Mouse (Mus musculus): ENCODE data around the gene Mettl23.
"Not testable (repeated sequence)": the region's sequence is repeated elsewhere in the genome, so short reads cannot be mapped to it uniquely, and the experiment has no call there.

The Mettl23 gene

DNA sequence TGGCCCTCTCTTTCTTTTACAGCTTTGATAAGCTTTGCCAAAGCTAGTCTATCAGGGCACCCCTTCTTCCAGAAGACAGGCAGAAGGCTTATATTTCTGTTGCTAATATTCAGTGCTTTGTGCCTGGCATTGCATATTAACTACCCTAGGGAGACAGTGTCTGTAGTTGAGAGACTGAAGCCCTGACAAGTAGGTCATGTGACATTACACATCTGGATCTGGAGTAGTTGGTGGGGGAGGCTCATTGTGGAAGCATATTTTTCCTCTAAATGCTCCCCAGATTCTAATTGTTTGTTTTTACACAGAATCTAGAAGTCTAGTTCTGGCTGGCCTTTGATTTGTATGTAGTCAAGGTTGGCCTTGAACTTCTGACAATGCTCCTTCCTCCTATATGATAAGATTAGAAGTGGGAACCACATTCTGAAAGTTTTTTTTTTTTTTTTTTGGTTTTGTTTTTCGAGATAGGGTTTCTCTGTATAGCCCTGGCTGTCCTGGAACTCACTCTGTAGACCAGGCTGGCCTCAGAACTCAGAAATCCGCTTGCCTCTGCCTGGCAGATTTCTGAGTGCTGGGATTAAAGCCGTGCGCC lies 3.6 kb downstream of the Mettl23 start:
- in situ Hi-C loops (cut with MboI; ENCODE audit: low sequenced_read_pairs) = no loop called here

DNA sequence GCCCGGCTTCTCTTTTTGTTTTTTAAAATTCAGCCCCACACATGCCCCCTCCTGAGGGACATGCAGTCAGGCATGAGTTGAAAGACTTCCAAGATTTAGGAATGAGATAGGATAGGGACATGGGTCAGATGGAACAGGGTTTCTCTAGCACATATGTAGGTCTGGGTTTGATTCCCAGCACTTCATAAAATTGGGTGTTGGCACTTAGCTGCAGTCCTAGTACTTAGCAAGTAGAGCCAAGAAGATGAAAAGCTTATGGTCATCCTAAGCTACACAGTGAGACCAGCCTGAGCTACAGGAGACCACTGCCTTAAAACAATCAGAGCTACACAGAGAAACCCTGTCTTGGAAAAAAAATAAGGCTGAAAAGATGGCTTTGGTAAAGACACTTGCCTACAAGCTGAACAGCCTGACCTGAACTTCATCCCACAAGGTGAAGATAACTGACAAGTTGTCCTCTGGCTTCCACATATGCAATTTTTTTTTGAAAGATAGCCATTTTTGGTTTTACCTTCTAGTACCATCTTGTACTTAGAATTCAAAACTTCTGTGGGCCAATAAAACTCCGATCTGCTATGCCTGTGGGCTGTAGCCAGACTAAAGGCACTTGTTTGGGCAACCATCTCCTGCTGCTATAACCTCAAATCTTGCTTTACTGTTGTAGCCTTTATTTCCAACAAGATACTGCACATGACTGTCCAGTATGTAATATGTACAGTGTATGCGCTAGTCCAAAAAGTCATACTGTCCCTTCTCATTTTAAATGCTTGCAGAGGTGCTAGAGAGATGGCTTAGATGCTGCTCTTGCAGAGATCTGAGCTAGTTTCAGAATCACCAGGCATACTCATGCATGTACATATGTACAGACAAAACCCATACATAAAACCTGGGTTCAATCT lies 4.4 kb downstream of the Mettl23 start:
- in situ Hi-C loops (cut with MboI; ENCODE audit: low sequenced_read_pairs) = no loop called here

GRCm38 (mm10) chr11:116848086-116848876 lies 5.2 kb downstream of the Mettl23 start:
- in situ Hi-C loops (cut with MboI; ENCODE audit: low sequenced_read_pairs) = no loop called here

DNA sequence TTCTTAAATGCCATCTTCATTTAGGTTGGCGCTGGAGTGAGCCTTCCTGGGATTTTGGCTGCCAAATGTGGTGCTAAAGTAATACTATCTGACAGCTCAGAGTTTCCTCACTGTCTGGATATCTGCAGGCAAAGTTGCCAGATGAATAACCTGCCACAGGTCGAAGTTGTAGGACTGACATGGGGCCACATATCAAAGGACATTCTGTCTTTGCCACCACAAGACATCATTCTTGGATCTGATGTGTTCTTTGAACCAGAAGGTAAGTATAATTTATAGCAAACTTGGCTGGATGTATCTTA lies 5.8 kb downstream of the Mettl23 start:
- in situ Hi-C loops (cut with MboI; ENCODE audit: low sequenced_read_pairs) = not testable (repeated sequence)

DNA sequence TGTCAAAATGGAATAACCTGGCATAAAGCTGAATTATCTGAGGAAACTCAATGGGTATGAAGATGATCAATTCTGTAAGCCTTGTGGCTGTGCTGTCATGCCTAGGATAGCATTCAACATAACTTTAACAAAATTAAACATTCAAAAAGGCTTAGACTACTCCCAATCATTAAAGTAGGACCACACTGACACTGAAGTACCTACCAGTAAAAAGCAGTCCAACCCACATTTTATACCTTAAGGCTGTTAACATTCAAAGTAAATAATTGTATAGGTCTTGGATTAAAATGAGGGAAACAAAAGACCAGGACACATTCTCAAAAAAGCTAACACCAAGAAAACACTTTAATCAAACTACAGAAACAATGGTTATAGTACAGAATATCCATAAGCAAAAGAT lies 6.5 kb downstream of the Mettl23 start:
- in situ Hi-C loops (cut with MboI; ENCODE audit: low sequenced_read_pairs) = no loop called here

- in situ Hi-C loops (cut with MboI; ENCODE audit: low sequenced_read_pairs) = no loop called here
Observed at GRCm38 (mm10) chr11:116850085-116850484, 7.0 kb downstream of the Mettl23 start.

- in situ Hi-C loops (cut with MboI; ENCODE audit: low sequenced_read_pairs) = no loop called here
Observed at GRCm38 (mm10) chr11:116850833-116851477, 7.9 kb downstream of the Mettl23 start.

- in situ Hi-C loops (cut with MboI; ENCODE audit: low sequenced_read_pairs) = no loop called here
Observed at GRCm38 (mm10) chr11:116851576-116852290, 8.7 kb downstream of the Mettl23 start.

- in situ Hi-C loops (cut with MboI; ENCODE audit: low sequenced_read_pairs) = no loop called here
Observed at GRCm38 (mm10) chr11:116852291-116852890, 9.3 kb downstream of the Mettl23 start, which contains the start of gene Mfsd11. Mfsd11 (plus strand) TSS chr11:116852440.

DNA sequence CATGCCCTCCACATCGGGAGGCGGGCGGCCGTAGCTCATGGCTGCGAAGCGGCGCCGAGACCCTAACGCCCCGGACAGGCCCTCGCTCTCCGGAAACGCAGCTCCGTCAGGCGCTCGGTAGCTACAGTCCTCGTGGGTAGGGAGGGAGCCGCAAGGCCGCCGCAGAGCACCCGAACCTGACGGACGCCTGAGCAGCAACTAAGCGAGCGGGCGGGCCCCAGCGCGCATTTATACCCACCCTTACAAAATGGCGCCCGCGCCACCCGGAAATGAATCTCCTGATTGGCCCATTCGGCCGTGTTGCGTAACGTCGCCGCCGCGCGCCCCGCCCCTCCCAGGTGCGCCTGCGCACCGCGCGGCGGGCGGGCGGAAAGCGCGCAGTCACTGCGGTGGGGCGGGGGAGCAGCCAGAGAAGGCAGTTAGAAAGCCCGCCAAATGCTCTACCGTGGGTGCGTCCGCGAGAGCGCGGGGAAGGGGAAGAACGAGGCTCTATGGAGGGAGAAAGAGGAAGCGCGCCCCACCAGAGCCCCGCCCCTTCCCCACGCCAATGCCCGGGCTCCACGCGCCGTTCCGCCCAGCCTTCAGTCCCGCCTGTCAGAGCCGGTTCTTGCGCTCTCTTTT lies 9.9 kb downstream of the Mettl23 start, which contains the start of gene Srsf2:
Srsf2 (minus strand) TSS at position 204 of the 621 bp plus-strand sequence.
- in situ Hi-C loops (cut with MboI; ENCODE audit: low sequenced_read_pairs) = no loop called here

- in situ Hi-C loops (cut with MboI; ENCODE audit: low sequenced_read_pairs) = no loop called here
Observed at GRCm38 (mm10) chr11:116853512-116853928, 10.4 kb downstream of the Mettl23 start.

GRCm38 (mm10) chr11:116854279-116854678 lies 11.2 kb downstream of the Mettl23 start:
- in situ Hi-C loops (cut with MboI; ENCODE audit: low sequenced_read_pairs) = no loop called here

DNA sequence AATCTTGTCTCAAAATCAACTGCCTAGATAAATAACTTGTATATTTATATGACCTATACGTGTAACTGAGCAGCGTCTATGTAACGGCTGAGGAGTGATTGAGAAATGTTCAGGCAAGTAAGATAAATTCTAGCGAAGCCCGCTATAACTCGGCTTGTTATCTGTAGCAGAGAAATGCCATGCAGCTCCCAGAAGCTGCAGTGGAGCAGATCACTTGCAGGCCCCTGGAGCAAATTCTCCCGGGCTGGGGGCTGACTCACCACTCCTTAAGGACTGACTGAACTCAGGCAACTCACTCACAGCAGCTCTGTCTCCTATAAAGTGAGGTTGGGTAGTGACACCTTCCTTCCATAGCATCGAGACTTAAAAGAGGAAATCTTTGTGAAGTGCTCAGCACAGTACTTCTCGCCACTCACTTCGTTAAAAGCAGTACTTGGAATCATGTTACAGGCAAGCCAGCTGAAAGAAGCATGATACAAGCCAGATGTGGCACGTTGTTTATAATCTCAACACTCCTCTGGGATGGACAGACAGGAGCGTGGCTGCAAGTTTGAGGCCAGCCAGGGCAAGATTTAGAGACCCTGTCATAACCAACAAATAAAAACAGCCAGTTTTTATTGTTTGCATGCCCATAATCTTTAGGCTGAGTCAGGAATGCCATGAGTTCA lies 14.2 kb downstream of the Mettl23 start:
- in situ Hi-C loops (cut with MboI; ENCODE audit: low sequenced_read_pairs) = no loop called here

GRCm38 (mm10) chr11:116864444-116864843 lies 21.4 kb downstream of the Mettl23 start:
- in situ Hi-C loops (cut with MboI; ENCODE audit: low sequenced_read_pairs) = no loop called here

GRCm38 (mm10) chr11:116865945-116866585 lies 23.0 kb downstream of the Mettl23 start:
- in situ Hi-C loops (cut with MboI; ENCODE audit: low sequenced_read_pairs) = no loop called here

- in situ Hi-C loops (cut with MboI; ENCODE audit: low sequenced_read_pairs) = no loop called here
Observed at GRCm38 (mm10) chr11:116868129-116868528, 25.1 kb downstream of the Mettl23 start.

DNA sequence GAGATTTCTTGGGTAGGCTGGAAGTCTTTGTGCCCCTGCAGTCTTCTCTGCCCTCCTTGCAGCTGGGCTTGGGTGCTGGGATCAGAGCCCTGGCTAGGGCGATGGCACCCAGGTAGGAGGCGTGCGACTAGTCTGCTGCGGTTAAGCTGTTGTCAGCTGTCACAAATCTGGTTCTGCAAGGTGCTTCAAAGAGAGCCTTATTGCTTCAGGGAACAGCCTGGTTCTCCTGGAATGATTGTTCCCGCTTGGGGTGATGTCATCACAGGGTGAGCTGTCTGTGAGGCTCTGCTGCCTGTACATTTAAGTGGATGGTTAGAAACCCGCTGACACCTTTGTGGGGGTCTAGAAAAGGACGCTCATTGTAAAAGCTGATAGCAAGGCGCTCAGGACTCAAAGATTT lies 26.1 kb downstream of the Mettl23 start:
- in situ Hi-C loops (cut with MboI; ENCODE audit: low sequenced_read_pairs) = no loop called here

DNA sequence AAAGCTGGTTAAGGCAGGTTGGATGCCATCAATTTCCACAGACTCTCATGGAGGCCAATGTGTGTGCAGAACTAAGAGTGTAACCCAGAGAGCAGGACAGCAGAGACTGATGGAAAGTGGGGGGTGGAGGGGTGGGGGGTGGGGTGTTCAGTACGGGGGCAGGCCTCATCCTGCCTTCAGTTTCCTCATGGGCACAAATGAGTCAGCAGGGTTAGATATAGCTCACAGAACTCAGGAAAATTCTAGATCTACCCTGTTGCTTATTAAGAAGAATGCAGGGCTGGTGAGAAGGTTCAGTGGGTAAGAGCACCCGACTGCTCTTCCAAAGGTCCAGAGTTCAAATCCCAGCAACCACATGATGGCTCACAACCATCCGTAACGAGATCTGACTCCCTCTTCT lies 26.6 kb downstream of the Mettl23 start:
- in situ Hi-C loops (cut with MboI; ENCODE audit: low sequenced_read_pairs) = no loop called here

All from CH12F3 (cell line).